Mouse (Mus musculus) thymus, postnatal 36 days (tissue): ENCODE measurements around the gene Ptov1.
"Not testable (repeated sequence)": the region's sequence is repeated elsewhere in the genome, so short reads cannot be mapped to it uniquely, and the experiment has no call there.

Experiments
- DNase-seq, 2 experiments: peaks; one replicate each; pipeline ENCODE4 v3.0.0; 2022; ENCODE audit warnings: mixed read lengths in 2 of 2

Ptov1 gene

DNA sequence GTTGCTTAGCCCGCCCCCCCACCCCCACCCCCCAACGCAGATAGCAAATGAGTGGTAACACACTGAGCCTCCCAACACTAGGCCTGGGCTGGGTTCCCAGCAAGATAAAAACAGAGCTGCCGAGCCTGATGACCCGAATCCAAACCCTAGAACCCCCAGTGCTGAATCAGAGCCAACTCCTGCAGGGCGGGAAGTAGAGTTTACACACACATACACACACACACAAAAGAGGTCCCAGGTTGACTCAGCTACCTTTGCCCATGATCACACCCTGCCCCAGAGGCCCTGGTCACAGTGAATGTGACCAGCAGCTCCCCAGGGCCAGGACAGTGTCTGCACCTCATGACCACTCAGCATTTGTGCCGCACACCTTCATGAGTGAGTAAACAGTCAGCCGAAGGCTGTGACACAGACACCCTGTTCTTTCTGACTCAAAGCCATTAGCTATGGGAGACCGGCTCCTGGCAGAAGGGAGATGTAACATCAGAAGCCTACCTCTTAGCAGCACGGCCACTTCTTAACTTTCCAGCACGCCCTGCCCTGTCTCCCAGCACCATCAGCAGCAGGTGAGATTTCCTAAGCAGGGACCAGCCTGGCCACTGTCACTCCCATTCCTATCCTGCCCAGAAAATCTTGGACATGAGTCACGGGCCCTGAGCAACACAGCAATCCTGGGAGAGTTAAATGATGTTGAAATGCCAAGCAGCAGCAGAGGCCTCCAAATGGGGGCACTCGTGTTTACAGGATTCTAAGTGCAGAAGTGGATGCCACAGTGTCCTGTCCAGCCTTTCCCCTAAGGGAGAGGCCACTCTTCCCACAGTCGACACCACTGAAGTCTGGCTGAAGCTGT lies 18.9 kb upstream of the Ptov1 start:
- DNase-seq = no peak

DNA sequence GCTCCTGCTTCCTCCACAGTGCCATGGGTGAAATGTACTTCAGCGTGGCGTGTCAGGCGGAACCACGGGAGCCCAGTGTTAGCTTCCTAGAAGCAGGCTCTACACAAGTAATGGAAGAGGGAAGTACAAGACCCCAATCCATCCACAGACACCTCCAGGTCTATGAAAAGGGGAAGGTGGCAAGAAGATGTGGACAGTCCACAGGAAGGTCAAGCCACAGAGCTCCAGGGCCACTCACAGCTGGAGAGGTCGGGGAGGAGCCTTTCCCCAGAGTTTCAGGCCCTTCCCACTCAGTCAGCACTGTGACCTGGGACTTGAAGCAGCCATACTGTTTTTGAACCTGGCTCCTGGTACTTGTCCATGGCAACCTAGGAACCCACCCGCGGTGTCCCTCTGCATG lies 17.4 kb upstream of the Ptov1 start:
- no peak for DNase-seq

DNA sequence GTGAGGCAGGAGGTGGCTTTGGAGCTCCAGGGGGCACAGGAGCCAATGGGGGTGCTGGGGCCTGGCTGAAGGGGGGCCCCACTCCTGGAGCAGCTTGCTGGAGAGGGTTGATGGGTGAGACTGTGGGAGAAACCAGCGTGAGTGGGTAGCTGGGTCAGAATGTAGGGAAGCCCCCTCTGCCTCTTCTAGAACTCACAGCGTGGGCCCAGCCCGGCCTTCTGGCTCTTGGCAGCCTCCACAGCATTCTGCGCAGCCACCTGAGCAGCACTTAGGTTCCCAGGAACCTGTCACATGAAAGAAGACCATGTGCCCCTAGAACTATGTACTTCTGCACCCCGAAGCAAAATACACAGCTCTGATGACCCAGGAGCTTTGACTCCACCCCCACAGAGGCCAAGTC lies 15.0 kb upstream of the Ptov1 start:
- no peak for DNase-seq

DNA sequence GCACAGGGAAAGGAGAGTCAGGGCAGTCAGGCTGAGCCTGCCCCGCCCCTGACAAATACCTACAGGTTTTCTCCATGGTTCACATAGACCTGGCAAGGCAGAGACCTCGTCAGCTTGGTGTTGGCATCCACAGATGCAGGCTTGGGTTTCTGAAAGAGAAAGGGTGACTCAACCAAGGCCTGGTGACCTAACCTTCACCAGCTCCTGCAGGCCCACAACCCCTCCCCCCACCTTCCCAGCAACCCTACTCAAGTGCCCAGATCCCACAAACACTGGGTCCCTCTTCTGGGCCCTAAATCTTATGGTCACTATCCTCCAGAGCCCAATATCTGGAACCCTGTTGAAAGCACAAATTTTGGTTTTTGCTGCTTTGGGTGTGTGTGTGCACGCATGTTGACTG lies 13.4 kb upstream of the Ptov1 start:
- DNase-seq = no peak

DNA sequence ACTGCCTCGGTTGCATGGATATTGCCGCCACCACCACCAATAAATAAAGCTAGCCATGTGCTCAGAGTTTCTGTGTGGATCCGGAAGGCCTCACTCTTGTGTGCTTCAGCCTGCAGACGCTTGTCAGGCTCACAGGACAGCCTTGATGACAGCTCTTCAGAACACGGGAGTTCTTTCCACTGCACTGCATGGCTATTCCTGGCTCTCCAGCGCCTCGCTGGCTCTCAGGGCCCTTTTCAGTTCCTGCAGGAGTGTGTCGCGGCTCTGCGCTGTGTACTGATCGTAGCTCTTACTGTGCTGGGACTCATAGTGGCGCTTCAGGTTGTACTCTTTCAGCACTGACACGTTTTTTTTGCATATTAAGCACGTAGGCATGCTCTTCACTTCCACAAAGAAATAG lies 8.2 kb upstream of the Ptov1 start:
- DNase-seq = no peak

DNA sequence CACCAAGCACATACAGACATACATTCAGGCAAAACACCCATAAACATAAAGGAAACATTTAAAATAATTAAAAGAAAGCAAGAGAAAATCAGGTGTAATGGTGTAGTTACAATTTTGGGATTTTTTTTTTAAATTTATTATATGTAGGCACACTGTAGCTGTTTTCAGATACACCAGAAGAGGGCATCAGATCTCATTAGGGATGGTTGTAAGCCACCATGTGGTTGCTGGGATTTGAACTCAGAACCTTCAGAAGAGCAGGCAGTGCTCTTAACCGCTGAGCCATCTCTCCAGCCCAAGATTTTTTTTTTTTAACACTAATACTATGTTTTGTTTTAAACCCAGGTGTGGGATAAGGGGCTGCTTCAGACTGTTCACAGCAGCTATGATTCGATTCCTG lies 2.2 kb upstream of the Ptov1 start:
- DNase-seq = not testable (repeated sequence)

DNA sequence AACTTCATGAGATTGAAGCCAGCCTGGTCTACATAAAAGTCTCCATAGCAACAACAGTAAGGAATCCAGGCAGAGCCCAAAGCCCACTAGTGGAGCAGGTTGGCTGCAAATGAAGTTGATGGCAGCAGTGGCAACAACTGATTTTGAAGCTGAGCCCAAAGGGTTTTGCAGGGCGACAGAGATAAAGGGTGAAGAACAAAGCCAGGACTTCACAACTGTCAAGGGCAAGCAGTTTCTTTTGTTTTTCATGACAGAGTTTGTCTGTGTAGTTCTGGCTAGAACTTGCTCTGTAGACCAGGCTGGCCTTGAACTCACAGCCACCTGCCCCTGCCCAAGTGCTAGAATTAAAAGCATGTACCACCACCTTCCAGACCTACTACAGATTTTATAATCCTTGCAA lies 1.6 kb upstream of the Ptov1 start:
- DNase-seq = no peak

DNA sequence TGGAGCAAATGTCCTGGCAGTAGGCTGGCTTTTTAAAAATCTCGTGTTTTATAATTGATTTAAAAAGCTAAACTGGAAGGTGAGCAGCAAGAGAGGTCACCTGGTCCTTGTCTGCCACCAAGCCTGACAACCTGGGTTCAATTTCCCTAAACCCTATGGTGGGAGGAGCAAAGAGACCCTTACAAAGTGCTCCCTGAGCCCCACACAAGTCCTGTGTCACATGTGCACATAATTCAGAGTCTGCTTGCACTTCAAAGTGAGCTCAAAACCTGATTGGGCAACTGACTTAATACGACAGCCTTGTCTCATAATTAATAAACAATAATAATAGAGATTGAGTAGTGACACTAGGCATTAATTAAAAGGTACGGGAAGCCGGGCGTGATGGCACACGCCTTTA lies 1.0 kb upstream of the Ptov1 start:
- DNase-seq = no peak

DNA sequence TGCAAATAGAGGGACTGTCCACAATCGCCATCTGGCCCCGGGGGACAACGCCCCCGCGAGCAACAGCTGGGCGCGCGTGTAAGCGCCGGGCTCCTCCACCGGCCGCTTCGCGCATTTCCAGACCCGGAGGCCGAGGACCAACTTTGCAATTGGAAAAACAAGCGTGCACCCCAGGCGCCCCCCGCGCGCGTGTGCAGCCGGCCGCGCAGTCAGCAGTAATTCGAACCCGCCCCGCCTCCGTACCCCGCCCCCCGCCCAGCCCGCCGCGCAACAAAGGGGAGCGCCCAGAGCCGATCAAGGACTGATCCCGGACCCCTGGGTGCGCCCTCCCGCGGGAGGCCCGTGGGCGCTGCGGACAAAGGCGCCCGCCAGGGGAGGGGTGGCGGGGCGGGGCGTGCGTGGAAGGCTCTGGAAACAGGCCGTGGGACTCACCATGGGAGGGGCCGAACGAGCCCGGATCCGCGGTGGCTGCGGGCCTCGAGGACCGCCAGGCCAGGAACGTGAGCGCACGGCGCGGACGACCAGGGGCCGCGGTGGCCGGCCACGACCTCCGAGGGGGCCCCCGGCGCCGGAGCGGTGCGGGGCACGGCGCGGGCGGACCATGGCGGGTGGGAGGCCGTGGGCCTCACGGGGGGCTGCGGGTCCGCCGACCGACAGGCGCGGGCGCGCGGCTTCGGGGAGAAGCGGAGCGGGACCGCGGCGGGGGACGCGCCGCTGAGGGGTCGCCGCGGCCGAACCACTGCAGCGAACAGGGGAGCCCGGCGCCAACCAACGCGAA lies 480 bp downstream of the Ptov1 start:
- DNase-seq = peak; percentile 59 to 75

DNA sequence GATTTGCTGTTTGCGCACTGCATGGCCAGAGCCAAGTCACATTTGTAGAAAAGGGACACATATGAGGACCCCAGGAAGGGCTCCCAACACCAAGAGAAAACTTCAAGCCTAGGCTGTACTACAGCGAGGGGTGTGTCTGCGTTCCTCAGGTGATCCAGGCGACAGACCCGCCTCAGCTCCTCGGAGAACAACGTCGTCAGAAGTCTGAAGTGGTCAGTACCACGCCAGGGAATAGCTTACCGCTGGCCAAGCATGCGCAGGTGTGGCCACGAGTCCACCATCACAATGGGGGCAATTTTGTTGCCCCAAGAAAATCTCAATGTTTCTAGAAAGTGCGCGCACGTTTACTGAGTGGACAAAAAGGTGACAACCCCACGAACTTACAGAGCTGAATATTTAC lies 1.1 kb downstream of the Ptov1 start:
- no peak for DNase-seq

DNA sequence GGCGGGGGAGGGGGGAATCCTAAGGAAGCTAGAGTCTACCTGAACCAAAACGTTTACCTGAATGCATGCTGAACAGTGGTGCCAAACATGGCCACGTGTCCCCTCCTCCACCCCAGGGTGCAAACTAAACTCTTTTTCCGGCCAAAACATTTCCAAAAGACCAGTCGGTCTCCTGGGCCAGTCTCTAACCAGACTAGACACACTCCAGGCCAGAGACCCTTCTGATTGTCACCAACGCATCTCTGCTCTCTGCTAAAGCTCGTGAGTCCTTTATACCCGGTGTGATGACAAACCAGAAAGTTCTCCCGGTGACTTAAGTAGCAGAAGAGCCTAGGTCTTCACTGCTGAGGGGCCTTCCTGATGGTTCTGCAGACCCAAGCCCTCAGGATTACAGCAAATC lies 1.8 kb downstream of the Ptov1 start:
- DNase-seq = no peak

DNA sequence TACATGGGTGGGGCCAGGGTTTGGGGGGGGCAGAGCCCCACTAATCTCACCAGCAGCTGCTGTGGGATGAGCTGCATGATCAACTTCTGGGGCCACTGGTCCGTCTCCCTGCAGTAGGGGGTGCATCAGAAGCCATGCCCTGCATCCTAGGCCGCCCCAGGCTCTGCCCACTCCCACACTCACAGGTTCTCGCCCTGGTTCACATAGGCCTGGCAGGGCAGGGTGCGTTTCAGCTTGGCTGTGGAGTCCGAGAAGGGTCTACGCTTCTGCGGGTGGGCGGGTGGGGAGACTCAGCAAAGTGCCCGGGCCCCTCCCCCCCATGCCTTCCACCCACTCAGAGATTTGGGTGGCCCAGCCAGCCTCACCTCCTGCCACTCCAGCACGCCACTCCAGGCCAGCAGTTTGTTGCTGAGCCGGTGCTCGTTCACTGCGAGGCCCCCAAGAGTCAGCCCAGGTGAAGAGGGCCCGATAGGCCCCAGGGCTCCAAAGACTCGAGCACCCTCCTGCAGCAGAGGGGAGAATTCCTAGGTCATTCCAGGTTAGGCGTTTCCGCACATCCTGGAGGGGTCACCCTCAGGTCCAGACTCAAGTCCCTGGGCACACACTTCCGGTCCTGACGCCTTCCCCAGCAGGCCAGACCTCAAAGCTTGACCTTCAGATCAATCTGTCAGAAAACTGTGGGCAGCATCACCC lies 2.4 kb downstream of the Ptov1 start:
- no peak for DNase-seq

DNA sequence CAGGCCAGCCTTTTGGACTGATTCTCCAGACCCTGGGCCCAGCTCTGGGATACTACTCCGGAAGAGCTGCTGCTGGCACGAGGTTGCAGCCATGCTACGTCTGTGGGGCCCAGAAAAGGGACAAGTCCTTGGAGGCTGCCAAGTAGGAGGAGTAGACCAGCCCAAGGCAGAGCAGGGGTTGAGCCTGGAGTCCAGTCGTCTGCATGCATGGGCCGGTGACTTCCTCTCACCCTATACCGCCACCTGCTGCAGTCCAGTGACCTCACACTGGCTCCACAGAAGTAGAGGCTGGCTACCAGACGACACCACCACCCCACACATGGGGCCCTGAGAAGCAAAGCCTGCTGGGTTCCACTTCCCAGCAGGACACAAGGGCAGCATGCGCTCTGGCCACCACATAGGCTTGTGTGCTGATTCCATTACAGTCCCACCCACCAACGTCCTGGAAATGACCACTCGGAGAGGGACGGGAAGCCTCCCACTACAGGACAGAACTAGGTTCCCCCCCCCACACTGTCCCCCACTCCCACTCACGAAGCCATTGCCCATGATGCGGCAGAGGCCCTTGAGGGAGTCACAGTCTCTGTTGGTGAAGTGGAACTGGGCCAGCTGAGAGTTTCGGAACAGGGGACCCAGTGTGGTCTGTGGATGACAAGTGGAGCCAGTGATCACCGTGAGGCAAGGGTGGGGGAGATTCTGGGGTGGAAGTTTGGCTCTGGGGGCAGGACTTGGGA lies 3.1 kb downstream of the Ptov1 start:
- DNase-seq = no peak

DNA sequence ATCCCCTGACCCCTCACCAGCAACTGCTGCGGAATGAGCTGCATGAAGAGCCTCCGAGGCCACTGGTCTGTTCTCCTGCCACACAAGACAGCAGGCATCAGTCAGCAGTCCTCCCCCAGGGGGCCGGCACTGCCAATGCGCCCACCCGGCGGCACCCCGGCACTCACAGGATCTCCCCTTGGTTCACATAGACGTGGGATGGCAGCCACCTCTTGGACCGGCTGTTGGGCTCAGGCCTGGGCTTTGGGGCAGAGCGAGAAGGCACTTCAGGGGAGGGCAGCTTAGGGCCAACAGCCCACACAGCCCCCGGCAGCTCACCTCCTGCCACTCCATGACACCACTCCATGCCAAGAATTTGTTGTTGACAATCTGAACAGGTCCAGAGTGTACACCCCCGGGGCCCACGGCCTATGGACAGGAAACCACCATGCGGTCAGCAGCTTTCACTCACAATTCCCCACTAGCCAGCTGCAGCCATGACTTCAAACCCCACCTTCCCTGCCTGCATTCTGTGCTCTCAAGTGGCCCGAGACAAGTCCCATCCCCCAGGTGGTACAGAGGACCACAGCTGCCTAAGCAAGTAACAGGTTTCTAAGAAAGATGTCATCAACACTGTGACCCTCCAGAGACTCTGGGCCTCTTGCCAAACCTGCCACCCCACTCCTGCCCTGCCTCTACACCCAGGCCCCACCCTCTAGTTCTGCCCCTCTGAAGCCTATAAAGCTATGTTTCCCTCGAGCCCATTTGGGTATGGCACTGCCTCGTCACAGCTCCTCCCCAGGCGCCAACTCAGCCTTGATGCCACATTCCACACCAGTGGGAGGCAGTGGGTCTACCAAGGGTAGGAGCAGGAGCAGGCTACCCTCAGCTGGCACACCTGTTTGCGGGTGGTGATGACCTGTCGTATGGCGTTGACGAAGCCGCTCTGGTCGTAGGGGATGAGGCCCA lies 4.7 kb downstream of the Ptov1 start:
- no peak for DNase-seq

DNA sequence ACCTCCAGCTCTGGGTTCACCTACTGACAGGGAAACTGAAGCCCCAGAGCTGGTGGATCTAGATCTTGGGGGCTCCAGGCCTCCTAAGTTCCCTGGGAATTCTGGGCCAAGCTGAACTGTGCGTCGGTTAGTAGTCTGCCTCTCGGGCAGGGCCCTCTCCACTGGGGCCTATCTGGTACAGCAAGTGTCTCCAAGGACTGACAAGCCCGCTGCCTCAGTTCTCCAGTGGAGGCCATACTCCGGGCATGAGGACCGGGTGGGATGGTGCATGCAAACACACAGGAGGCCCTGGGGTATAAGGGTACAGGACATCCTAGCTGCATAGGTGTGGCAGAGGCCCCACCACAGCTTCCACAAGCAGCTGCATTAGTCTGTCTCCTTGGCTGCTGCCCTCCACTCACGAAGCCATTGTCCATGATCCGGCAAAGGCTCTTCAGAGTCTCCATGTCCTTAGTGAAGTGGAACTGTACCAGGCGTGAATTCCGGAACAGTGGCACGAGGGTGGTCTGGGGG lies 5.5 kb downstream of the Ptov1 start:
- no peak for DNase-seq

DNA sequence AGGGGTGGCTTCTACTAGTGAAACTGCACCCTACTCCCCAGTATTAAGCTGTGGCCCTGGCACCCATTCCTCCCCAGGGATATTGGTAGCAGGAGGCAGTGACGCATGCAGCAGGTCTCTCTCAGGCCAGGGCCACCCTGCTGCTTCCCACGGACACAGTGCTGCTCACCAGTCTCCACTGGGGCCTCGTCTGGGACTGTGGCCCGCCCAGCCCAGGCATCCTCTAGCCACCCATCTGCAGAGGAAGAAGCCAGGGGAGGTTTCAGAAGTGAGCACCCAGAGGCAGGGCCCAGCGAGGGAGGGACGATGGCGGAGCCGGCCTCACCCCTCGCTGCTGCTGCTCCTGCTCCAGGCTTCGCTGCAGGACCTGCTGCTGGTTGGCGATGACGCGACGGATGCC lies 6.4 kb downstream of the Ptov1 start:
- DNase-seq = no peak

DNA sequence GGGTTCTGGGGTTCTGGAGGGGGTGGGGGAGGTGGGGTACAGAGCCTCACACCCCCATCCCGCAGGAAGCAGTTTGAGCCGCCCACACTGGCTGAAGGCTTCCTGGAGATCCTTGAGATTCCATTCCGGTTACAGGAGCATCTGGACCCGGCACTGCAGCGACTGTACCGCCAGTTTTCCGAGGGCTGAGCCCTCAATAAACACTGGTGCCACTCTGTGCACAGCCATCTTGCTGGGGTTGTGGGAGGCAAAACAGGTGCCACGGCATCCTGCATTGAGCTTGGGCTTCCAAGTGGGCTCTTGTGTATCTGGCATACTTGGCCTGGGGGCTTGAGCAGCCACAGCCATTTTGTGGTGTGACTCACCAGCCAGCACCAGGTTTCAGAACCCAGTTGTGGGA lies 7.2 kb downstream of the Ptov1 start:
- DNase-seq = no peak

DNA sequence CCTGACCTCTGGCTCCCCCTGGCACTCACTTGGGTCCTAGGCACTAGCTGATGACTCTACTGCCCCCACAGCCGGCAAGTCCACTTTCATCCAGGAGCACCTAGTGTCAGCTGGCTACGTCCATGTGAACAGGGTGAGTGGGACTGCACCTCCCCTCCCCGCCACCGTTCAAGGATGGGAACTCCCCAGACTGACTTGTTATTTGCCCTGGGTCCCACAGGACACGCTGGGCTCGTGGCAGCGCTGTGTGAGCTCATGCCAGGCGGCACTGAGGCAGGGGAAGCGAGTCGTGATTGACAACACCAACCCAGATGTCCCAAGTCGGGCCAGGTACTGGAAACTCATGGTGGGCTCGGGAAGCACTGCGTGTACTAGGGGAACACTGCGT lies 8.2 kb downstream of the Ptov1 start:
- no peak for DNase-seq

DNA sequence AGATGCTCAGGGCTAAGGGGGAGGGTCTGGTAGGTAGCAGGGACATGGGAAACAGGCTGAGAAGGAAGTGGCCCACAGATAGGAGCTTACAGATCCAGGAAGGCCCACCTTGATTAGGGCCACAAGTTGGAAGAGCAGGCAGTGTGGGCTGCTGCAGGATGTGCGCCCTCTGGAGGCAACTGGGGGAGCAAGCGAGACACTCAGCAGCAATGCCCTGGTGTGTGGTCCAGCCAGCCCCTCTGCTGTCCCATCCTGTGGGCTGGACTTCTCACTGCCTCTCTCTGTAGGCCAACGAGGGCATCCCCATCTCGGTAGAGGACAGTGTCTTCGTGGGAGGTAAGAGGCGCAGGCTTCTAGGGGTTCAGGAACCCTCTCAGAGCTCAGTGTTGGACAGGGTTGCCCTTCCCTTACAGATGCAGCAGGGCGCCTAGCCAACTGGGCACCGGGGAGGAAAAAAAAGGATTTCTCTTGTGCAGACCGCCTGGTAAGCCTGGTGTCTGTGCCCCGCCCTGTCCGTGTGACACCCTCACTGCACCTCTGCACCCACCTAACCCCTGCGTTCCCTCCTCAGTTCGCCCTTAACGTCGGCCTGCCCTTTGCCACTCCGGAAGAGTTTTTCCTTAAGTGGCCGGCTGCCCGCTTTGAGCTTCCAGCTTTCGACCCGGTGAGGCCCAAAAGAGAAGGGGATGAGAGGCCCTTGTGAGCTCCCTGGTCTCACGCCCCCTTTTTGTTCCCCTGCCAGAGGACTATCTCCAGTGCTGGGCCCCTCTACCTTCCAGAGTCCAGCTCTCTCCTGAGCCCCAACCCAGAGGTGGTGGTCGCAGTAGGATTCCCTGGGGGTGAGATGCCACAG lies 8.8 kb downstream of the Ptov1 start:
- DNase-seq = peak; percentile 62 to 67

DNA sequence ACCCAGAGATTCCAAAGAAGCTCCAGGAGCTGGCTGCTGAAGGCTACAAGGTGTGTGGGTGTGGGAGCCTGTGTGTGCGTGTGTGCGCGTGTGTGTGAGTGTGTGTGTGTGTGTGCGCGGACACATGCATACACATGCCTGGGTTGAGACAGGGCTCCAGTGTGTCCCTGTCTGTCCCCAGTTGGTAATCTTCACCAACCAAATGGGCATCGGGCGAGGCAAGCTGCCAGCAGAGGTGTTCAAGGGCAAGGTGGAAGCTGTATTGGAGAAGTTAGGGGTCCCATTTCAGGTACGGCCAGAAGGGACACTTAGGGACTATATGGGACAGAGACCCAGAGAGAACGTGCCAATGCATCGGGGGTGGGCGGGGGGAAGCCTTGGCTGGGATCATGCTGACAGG lies 9.7 kb downstream of the Ptov1 start:
- no peak for DNase-seq

DNA sequence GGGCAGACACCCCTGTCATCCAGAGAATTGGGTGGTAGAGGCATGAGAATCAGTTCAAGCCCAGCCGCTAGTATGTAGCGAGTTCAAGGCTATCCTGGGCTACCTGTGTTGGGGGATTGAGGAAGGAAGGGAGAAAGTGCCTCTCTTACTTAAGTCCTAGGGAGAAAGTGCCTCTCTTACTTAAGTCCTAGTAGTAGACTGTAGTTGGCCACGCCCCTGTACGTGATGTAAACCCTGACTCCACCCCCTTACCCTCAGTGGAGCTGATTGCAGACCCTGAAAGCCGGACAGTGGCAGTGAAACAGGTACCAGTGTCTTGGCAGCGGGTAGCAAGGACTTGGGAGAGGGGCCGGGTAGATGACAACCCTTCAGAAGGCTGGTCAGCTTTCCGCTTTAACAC lies 11.7 kb downstream of the Ptov1 start:
- DNase-seq = peak in 1 of 2 experiments; percentile 40
